Mouse (Mus musculus): ENCODE data around the gene Bcl7a.

- TF ChIP-seq CTCF (conservative IDR thresholded peaks at IDR 0.05; ENCODE audit: low read length) (no peak), POU5F1 (IDR thresholded peaks at IDR 0.05; ENCODE audit: borderline replicate concordance, low read length) (no peak)
Measured at GRCm38 (mm10) chr5:123364302-123364971, 20.8 kb downstream of the Bcl7a start.

Data from E14TG2a.4 (cell line).